Mouse (Mus musculus) cerebellum, adult 9-11 months (tissue): ENCODE data around the gene Ripor2.

Experiments used
- DNase-seq: peaks from one replicate; pipeline ENCODE4 v3.0.0; 2022

Gene Ripor2

DNA sequence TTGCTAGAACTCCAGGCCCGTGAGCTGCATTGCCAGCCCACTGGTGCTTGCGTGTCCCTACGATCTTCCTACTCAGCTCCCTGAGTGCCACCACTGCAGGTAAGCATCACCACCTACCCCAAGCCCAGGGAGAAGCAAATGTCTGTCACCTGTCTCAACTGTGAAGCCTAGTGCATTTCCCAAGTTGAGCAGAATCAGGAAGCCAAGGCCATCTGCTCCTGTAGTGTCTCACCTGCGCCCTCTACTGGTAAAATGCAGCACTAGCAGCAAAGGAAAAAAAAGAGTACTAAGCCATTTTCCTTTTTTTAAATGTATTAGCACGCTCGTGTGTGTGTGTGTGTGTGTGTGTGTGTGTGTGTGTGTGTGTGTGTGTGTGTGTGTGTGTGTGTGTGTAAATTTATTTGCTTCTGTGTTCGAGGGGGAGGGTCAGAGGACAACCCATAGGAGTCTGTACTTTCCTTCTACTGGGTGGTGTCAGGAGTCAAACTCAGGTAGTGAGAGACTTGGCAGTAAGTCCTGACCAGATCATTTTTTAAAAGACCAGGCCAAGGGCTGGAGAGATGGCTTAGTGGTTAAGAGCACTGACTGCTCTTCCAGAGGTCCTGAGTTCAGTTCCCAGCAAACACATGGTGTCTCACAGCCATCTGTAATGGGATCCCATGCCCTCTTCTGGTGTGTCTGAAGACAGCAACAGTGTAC is 194.3 kb downstream of the Ripor2 start:
- peak; percentile 50 for DNase-seq

DNA sequence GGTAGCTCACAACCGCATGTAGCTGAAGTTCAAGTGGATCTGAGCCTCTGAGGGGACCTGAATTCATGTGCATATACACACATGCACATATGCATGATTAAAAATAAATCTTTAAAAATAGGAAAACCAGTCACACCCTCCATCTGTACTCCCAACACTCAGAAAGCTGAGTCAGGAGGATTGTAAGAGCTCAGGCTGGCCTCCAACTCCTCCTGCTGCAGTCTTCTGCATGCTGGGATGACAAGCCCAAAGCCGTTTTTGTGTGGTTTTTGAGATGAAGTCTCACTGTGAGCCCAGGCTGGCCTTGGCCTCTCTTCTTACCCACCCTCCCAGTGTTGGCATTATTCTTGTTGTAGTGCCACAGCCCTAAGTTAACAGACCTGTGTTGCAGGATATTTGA is 196.0 kb downstream of the Ripor2 start:
- no peak for DNase-seq

DNA sequence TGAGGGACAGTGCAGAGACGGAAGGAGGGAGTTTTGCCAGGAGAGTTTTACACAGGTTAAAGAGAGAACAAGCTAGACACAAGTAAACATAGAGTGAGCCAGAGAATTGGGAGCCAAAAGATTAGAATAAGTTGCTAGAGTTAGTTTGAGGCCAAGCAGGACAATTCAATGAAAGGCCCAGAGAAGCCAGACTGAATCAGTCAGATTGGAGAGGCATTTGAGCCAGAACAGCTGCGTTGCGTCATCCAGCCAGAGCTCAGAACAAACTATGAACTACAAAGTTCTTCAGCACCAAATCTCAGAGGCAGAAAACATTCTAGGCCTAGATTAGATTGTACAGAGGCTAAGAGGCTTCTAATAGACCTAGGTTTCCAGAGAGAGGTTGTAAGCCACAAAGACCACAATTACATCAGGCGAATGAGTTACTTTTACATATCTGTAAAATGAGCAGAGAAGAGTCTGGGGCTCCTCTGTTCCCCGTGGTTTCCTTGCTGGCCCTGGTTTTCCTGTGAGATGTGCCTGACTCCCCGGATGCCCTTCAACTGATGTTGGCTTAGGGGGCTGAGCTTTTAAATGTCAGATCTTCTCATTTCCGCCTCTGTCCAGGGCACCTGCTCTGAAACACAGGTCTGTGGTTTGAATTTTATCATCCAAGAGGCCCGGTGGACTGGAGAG is 196.9 kb downstream of the Ripor2 start:
- no peak for DNase-seq

DNA sequence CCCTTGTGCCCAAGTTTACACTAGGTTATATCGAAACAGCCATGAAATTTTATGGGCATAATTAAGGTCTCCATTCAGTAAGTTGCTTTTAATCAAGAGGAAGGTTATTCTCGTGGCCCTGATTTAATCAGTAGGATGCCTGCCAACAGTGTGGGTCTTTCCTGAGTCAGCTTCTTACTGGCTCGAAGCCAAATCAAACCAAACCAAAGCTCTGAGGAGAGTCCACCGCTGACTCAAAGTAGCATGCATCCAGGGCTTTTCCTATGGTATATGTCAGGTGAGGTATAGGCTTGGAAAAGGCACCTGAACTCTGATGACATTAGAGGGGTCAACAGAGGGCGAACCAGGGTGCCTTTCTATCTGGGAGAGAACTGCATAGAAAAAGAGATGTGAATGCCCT is 199.9 kb downstream of the Ripor2 start:
- no peak for DNase-seq
